Mouse (Mus musculus) ovary, postnatal 14 days (tissue): ENCODE measurements at regions not wholly inside any gene's neighbourhood (a gene's known extent, or its start where the extent isn't known, plus 50 kb on each side); places are given as distances from the start of the nearest gene placed in this dataset.

Source experiments
- DNase-seq: peaks from one replicate; pipeline ENCODE4 v3.0.0; 2022; ENCODE audit warnings: low spot score

- no peak for DNase-seq
Measured at GRCm38 (mm10) chr3:52756006-52756405, 261.0 kb downstream of the Cog6 start.

GRCm38 (mm10) chr3:52754978-52755377, 262.1 kb downstream of the Cog6 start:
- no peak for DNase-seq

- DNase-seq: no peak
Measured at GRCm38 (mm10) chr3:52754401-52754800, 262.6 kb downstream of the Cog6 start.

DNA sequence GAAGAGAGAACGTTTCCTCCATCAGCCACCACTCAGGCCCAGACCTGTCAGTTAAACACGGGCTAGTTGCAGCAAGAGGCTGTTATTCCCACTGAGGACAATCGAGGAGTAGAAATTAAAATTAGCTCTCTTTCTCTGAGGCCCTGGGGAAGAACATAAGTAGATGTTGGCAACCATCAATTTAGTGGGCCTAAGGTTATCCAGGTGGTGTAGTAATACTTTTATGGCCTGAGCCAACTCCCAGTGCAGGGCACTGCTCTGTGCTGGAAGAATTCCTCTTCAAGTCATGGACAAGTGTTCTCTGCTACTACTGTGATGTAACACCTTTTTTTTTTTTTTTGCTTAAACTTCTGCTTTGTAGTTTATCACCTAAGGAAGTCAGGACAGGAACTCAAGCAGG, 270.1 kb downstream of the Cog6 start:
- no peak for DNase-seq

DNA sequence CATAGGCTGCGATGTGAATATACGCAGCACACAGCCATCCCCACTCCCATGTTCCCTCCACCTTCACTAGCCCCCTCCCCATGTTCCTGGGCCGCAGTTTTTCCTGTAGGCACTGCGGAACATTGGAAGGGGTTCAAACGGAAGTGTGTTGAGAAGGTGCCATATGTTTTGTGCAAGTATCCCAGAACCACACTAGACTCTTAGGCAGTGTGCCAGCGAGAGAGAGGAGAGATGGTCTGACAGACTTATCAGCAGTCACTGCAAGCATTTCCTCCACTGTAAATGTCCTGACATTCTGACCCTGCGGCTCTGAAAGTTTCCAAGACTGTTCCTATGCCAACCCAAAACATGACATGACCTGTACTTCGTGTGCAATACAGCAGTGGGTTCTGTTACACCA, 272.7 kb downstream of the Cog6 start:
- DNase-seq: no peak

- no peak for DNase-seq
Measured at GRCm38 (mm10) chr3:52740466-52741026, 276.5 kb downstream of the Cog6 start.

DNA sequence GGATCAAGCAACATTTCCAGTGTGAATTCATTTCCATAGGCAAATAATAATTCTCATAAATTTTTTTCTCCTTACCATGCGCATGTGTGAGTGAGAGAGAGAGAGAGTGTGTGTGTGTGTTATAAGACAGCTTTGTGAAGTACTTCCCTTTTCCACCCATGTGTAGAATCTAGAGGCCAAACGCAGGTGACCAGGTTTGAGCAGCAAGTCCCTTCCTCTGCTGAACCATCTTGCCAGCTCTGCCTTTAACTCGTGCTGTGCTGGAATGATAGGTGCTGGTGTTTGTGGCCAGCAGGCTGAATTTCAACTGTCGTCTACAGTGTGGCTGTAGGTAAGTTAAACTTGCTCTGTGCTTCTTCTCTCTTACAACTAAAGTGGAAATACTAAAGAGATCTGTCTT, 277.5 kb downstream of the Cog6 start:
- no peak for DNase-seq

GRCm38 (mm10) chr3:52738386-52738785, 278.7 kb downstream of the Cog6 start:
- no peak for DNase-seq

DNA sequence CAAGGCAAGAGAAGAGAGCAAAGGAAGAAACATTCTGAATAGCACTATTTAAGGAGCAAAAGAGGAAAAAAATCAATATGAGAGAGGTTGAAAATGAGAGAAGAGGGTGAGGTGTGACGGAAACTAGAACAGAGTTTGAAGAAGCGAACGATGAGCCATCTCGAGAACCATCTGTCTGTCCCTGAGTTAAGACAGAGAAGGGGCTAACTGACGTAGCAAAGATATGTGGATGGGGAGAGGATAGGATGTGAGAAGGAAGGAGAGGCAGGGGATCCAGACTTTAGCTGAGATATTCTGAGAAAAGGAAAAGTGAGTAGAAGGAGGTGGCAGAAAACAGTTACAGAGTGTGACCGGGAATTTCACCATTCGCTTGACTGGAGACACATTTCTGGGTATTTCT, 281.1 kb downstream of the Cog6 start:
- DNase-seq: no peak

DNA sequence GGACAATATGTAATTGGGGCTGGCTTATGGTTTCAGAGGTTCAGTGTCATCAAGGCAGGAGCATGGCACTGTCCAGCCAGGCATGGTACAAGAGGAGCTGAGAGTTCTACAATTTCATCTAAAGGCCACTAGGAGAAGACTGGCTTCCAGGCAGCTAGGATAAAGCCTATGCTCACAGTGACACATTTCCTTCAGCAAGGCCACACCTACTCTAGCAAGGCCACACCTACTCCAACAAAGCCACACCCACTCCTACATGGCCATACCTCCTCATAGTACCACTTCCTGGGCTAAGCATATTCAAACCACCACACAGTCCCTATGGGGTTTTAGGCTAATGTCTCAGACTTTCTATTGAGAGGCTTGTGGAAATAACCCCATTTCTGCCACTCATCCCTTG, 285.1 kb downstream of the Cog6 start:
- DNase-seq: no peak

DNA sequence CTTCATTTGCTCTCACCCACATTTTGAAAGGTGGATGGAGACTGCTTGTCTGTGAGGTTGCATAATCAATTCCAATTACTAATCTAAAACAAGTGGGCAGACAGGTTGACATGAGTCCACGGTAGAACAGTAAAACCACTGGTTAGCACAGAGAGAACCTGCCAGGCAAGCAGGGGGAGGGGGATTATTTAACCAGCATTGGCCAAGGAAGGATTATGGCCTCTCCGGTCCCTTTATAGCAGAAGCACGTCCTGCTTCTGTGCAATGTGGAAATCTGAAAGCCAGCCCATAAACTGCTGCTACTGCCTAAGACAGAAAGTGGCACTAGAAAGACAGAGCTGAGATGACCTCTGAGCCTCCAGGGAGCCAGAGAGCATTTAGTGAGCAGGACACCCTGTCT, 285.5 kb downstream of the Cog6 start:
- no peak for DNase-seq

DNA sequence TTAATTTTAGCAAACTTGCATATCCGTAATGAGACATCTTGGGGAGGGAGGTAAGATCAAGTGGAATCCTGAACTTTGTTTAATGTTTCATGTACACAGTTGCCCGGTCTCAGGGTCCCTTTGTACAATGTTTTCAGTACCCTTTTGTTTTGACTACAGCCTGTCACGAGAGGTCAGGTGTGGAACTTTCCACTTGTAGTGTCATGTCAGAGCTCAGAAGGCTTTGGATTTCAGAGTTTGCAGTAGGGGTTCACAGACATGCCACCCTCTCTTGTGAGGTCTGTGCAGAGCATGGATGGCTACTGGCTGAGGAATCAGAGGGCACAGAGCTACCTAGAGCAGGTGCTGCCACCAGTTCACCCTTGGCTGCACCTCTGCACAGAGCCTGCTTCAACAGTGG, 287.3 kb downstream of the Cog6 start:
- no peak for DNase-seq

- DNase-seq: no peak
Measured at GRCm38 (mm10) chr3:52728860-52729259, 288.2 kb downstream of the Cog6 start.

GRCm38 (mm10) chr3:52728426-52728825, 288.6 kb downstream of the Cog6 start:
- DNase-seq: no peak

- no peak for DNase-seq
Measured at GRCm38 (mm10) chr3:52724354-52724753, 292.7 kb downstream of the Cog6 start.

- DNase-seq: no peak
Measured at GRCm38 (mm10) chr3:52722946-52723345, 294.1 kb downstream of the Cog6 start.

- DNase-seq: no peak
Measured at GRCm38 (mm10) chr3:52719181-52719580, 297.9 kb downstream of the Cog6 start.

DNA sequence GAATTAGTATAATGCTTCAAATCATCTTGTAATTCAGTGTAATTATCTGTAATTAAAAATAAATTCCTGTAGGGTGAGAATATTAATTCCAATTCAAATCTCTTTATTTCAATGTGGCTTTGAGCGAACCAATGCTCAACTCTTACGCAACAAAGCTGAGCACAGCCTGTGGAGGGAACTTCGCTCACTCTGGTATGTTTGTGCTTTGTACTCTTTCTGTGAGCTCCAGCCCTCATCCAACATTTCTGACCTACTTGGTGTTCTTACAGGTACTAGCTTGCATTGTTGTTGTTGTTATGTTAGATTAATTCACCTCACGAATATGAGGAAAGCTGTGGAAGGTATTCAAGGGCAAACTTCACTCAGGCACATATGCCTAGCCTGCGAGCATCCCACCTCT, 299.7 kb downstream of the Cog6 start:
- DNase-seq: no peak

- no peak for DNase-seq
Measured at GRCm38 (mm10) chr3:52712151-52712550, 304.9 kb downstream of the Cog6 start.

DNA sequence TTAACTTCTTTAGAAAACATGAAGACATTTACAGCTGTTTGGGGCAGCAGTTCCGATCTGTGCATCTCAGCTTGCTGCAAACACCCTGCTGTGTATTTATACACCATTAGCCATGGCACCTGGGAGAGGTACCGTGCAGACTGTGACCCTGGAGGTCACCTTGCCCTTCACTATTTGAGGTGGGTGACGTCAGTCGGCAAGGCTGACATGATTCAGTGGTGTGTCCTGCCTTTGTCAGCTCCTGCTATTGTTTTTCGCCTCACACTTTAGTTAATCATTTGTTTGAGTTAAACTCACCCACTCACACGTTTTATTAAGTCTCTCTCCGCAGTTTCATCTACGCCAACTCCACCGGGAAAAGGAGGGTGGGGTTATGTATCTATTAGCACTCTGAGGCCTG, 305.9 kb downstream of the Cog6 start:
- DNase-seq: no peak

DNA sequence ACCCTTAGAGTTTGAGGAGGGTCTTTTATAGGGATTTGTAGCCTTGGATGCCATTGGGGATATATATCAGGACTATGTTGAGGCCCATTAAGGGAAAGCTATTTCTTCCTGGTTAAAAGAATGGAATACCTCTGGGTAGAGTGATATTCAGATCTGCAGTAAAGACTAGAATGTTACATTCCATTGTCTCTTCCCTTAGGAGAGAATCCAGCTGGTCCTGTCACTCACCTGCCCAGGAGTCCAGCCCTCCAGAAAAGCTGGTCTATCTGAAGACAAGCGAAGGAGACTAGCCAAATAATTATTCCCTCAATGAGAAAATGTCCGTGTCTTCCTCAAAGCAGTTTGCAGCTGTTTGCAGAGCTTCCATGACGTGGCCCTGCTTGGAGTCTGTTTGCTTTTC, 308.3 kb downstream of the Cog6 start:
- no peak for DNase-seq

- no peak for DNase-seq
Measured at GRCm38 (mm10) chr3:52708301-52708700, 308.7 kb downstream of the Cog6 start.

- DNase-seq: no peak
Measured at GRCm38 (mm10) chr3:52706626-52707025, 310.4 kb downstream of the Cog6 start.

GRCm38 (mm10) chr3:52703751-52704150, 313.3 kb downstream of the Cog6 start:
- no peak for DNase-seq

DNA sequence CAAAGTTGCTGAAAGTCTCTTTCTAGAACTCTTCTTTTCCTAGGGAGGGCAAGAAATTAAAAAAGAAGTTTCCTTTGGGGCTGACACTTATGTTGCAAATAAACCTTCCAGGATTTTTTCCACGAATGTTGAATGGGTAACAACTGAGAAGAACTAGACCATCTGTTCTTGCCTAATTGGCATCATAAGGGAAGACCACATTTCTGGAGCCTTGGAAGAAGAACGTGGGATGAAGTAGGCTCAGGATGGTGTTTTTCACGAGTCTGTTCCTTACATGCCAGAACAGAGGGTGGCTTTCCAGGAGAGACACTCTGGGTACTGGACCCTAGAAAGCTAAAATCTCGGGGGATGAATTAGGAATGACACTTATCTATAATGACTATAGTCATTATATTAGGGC, 314.1 kb downstream of the Cog6 start:
- DNase-seq: no peak
